Mouse (Mus musculus) MEL (cell line): ENCODE data around the gene Oprl1.

ENCODE experiments used
- MXI1 ChIP-seq: IDR thresholded peaks from 2 replicates; pipeline ENCODE4 v1.6.1; 2011; ENCODE audit warnings: mild to moderate bottlenecking, low read depth, low read length, improper control_type of control experiment
- POLR2A ChIP-seq, 2 experiments: IDR thresholded peaks; 2 replicates each; pipeline ENCODE4 v1.6.1; 2011 to 2012; ENCODE audit warnings: low read length in 2 of 2, mild to moderate bottlenecking in 2 of 2, control low read depth in 1 of 2, improper control_type of control experiment in 1 of 2, low read depth in 1 of 2, moderate library complexity in 1 of 2; ENCODE audit not compliant: control insufficient read depth in 1 of 2, insufficient read depth in 1 of 2, poor library complexity in 1 of 2
- POLR2AphosphoS2 ChIP-seq: IDR thresholded peaks from 2 replicates; pipeline ENCODE4 v1.6.1; 2011; ENCODE audit warnings: low read length, improper control_type of control experiment

DNA sequence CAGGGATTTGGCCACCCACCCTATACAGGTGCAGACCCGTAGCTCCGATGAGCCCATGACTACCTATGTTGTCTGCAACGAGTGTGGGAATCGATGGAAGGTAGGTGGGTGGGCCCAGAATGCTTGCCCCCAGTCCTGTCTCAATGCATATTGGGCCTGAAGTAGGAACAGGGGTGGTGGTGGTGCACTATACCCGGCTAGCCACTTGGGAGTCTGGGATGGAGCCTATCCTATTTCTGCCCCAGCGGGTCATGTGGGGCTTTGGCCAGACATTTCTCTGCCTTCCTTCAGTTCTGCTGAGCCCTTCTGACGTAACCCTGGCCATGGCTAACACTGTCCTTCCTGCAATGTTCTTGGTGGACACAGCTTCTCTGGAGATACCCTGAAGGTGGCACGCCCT lies 27.2 kb upstream of the Oprl1 start:
- TF ChIP-seq POLR2A (IDR thresholded peaks at IDR 0.05; ENCODE audit: control insufficient read depth in 1 of 2, insufficient read depth in 1 of 2, low read depth in 1 of 2, low read length in 2 of 2, poor library complexity in 1 of 2): no peak
- no peak for TF ChIP-seq MXI1
- no peak for TF ChIP-seq POLR2AphosphoS2
